Mouse (Mus musculus): Measurements from ENCODE around the gene Arhgef10l.

GRCm38 (mm10) chr4:140520719-140521118 is 145.1 kb downstream of the Arhgef10l start:
- TF ChIP-seq CTCF (IDR thresholded peaks at IDR 0.05; ENCODE audit: borderline replicate concordance, insufficient read depth, low read depth, low read length) (no peak), POLR2A (IDR thresholded peaks at IDR 0.05; ENCODE audit: borderline replicate concordance, insufficient read depth, low read length) (no peak)
